13 mouse cellular contexts compared by ENCODE assay signal in genomic region chr2:126519872-126520581, GRCm38 (mm10). TPM values are rescaled to one million over a fixed set of nuclear protein-coding genes. Genes with fewer than 3 reads are reported as not detected.
A peak's percentile ranks its signal among the peaks of the same experiment; 100 is the strongest.
DNase-seq lines count a peak whose midpoint lies in the region; ATAC-seq and TF ChIP-seq lines count a peak whose summit lies in the region.
"Had no signal": no experiment of that assay in that cellular context is flagged by ENCODE, and none has a peak within 500 bp of the region (broad histone marks: within the 10 kb centered on the region; RNA-seq: fewer than 3 reads in every experiment).

No protein-coding gene starts in this region.

- no peak overlapping the region for H3K9ac ChIP-seq in MEL (ENCODE audit: control insufficient read depth, low read depth, low read length, poor library complexity, severe bottlenecking)
- no peak overlapping the region for H3K9ac ChIP-seq in midbrain, embryonic 13.5 days (replicated peaks)
- H3K9ac ChIP-seq in intestine, embryonic 15.5 days, result no peak overlapping the region
- H3K9ac ChIP-seq: heart, embryonic 15.5 days had no signal

- H3K27me3 ChIP-seq in MEL (ENCODE audit: control insufficient read depth in 1 of 2, insufficient read depth in 2 of 2, low read length in 2 of 2), result no peaks in the 10 kb centered on the region
- no peaks in the 10 kb centered on the region for H3K27me3 ChIP-seq in midbrain, embryonic 13.5 days
- no peaks in the 10 kb centered on the region for H3K27me3 ChIP-seq in intestine, embryonic 15.5 days (replicated peaks)
- H3K27me3 ChIP-seq: heart, embryonic 15.5 days had no signal

- no peak overlapping the region for H3K27ac ChIP-seq in MEL (ENCODE audit: control insufficient read depth, low read depth, low read length)
- H3K27ac ChIP-seq in midbrain, embryonic 13.5 days, result no peak overlapping the region
- no peak overlapping the region for H3K27ac ChIP-seq in intestine, embryonic 15.5 days
- H3K27ac ChIP-seq: gastrocnemius, adult 2 months; heart, embryonic 15.5 days; hindbrain, postnatal 0 days; left cerebral cortex, adult 2 months had no signal

- peak overlapping the region in 1 of 2 experiments; percentile 17; a peak in 1 of 4 replicates for H3K4me3 ChIP-seq in MEL (ENCODE audit: control insufficient read depth in 1 of 2, insufficient read depth in 1 of 2, low read depth in 2 of 2, low read length in 2 of 2)
- no peak overlapping the region for H3K4me3 ChIP-seq in midbrain, embryonic 13.5 days (replicated peaks)
- no peak overlapping the region for H3K4me3 ChIP-seq in intestine, embryonic 15.5 days (replicated peaks)
- H3K4me3 ChIP-seq: gastrocnemius, adult 2 months; heart, embryonic 15.5 days; left cerebral cortex, adult 2 months had no signal

- no peaks in the 10 kb centered on the region for H3K79me2 ChIP-seq in MEL (ENCODE audit: control insufficient read depth, insufficient read depth, low read length, poor library complexity)

- no peak overlapping the region for H3K4me2 ChIP-seq in midbrain, embryonic 13.5 days (replicated peaks)
- no peak overlapping the region for H3K4me2 ChIP-seq in intestine, embryonic 15.5 days (replicated peaks)
- H3K4me2 ChIP-seq: heart, embryonic 15.5 days had no signal

- no peak for ATAC-seq in midbrain, embryonic 13.5 days
- ATAC-seq in intestine, embryonic 15.5 days, result no peak

- TF ChIP-seq RAD21 in MEL (IDR thresholded peaks at IDR 0.05; ENCODE audit: low read depth, low read length), result no peak

- H3K9me3 ChIP-seq in MEL (replicated peaks; ENCODE audit: insufficient read depth, low read length), result no peaks in the 10 kb centered on the region
- no peaks in the 10 kb centered on the region for H3K9me3 ChIP-seq in midbrain, embryonic 13.5 days
- H3K9me3 ChIP-seq in intestine, embryonic 15.5 days, result no peaks in the 10 kb centered on the region
- H3K9me3 ChIP-seq: heart, embryonic 15.5 days had no signal

- H3K36me3 ChIP-seq in MEL (ENCODE audit: control insufficient read depth in 1 of 2, insufficient read depth in 2 of 2, low read length in 2 of 2), result peaks cover 0 to 4% of the 10 kb centered on the region in 2 experiments; a peak in 2 of 4 replicates
- no peaks in the 10 kb centered on the region for H3K36me3 ChIP-seq in midbrain, embryonic 13.5 days
- no peaks in the 10 kb centered on the region for H3K36me3 ChIP-seq in intestine, embryonic 15.5 days
- H3K36me3 ChIP-seq: heart, embryonic 15.5 days had no signal

- peak; percentile 19 to 24 for DNase-seq in layer of hippocampus, postnatal 10 days (ENCODE audit: low spot score in 2 of 2)
- DNase-seq in layer of hippocampus, postnatal 25 days (ENCODE audit: extremely low spot score in 1 of 2, low spot score in 1 of 2), result no peak
- DNase-seq in 3T3-L1 (ENCODE audit: low read depth, low spot score) (peak; percentile 49), MEL (ENCODE audit: low read depth, low spot score) (peak; percentile 64)
- peak; percentile 49 to 71 for DNase-seq in kidney, adult 8-10 months
- no peak for DNase-seq in embryo, embryonic 10 days (ENCODE audit: low spot score)
- DNase-seq: cerebellum, adult 9-11 months; gastrocnemius, adult 2 months had no signal

- peak in 1 of 2 experiments; percentile 35; a peak in 1 of 4 replicates for TF ChIP-seq EP300 in MEL (IDR thresholded peaks at IDR 0.05; ENCODE audit: low read depth in 1 of 2, low read length in 2 of 2)

- H3K4me1 ChIP-seq in MEL (ENCODE audit: control insufficient read depth in 1 of 2, insufficient read depth in 2 of 2, low read length in 2 of 2), result peaks cover 2 to 13% of the 10 kb centered on the region in 2 experiments
- H3K4me1 ChIP-seq in midbrain, embryonic 13.5 days (replicated peaks), result no peaks in the 10 kb centered on the region
- no peaks in the 10 kb centered on the region for H3K4me1 ChIP-seq in intestine, embryonic 15.5 days (replicated peaks)

- no peak for TF ChIP-seq POLR2A in MEL (IDR thresholded peaks at IDR 0.05; ENCODE audit: control insufficient read depth in 1 of 2, insufficient read depth in 1 of 2, low read depth in 1 of 2, low read length in 2 of 2, poor library complexity in 1 of 2)

- no peak for TF ChIP-seq CTCF in MEL (IDR thresholded peaks at IDR 0.05 in 2 of 3, conservative IDR thresholded peaks at IDR 0.05 in 1 of 3; ENCODE audit: control insufficient read depth in 1 of 3, insufficient read depth in 1 of 3, low read depth in 2 of 3, low read length in 3 of 3, poor library complexity in 1 of 3, severe bottlenecking in 1 of 3)

- WGBS in midbrain, embryonic 13.5 days, result 90% methylated on average over 11 of the region's 11 CpGs
- WGBS in intestine, embryonic 15.5 days, result 74% methylated on average over 11 of the region's 11 CpGs

TF ChIP-seq in MEL, 35 proteins besides CTCF, POLR2A, EP300 and RAD21:
- TF ChIP-seq GATA1 (IDR thresholded peaks at IDR 0.05; ENCODE audit: low read depth, low read length) (0 out of 2 replicates have a peak, but pooled peaks have one; percentile 17), RCOR1 (IDR thresholded peaks at IDR 0.05; ENCODE audit: low read depth, low read length) (peak; percentile 17; the same call in 1 of the 2 replicates), ETS1 (IDR thresholded peaks at IDR 0.05; ENCODE audit: low read depth, low read length) (peak; percentile 54; the same call in 1 of the 2 replicates), ZC3H11A (IDR thresholded peaks at IDR 0.05; ENCODE audit: low read depth, low read length) (no peak), USF1 (IDR thresholded peaks at IDR 0.05; ENCODE audit: low read depth, low read length) (peak; percentile 56; the same call in 1 of the 2 replicates), KAT2A (conservative IDR thresholded peaks at IDR 0.05; ENCODE audit: low read depth, low read length) (no peak), ELF1 (IDR thresholded peaks at IDR 0.05; ENCODE audit: low read depth, low read length) (no peak), TCF12 (IDR thresholded peaks at IDR 0.05; ENCODE audit: low read depth, low read length) (no peak), POLR2AphosphoS5 (IDR thresholded peaks at IDR 0.05; ENCODE audit: borderline replicate concordance, low read depth, low read length) (no peak)

RNA-seq across cellular contexts. Expression of gene Atp8b4, which starts 19.6 kb away (rescaled TPM):
- total RNA-seq in layer of hippocampus, postnatal 10 days (2021), result under 1 TPM in 1 of 2 experiments, not detected in 1; 0.21 TPM
- not detected for total RNA-seq in layer of hippocampus, postnatal 25 days (2021)
- not detected in 2 replicates for total RNA-seq in MEL (2012; rRNA removed)
- not detected for polyA plus RNA-seq in MEL (2012; ENCODE audit: insufficient read depth in 1 of 2, insufficient read length in 2 of 2, low read depth in 1 of 2, low replicate concordance in 2 of 2, missing spikeins in 1 of 2)
- polyA plus RNA-seq in midbrain, embryonic 13.5 days (2015; fragmentation: Nextera tagmentation; extraction: Ambion mirVana), result not detected in 2 replicates
- 0.27 and 0.29 TPM in 2 replicates for polyA plus RNA-seq in intestine, embryonic 15.5 days (2015; fragmentation: Nextera tagmentation; extraction: Ambion mirVana)
- polyA plus RNA-seq: hindbrain, postnatal 0 days had no signal

RNA-seq across cellular contexts. Expression of gene Slc27a2, which starts 32.2 kb away (rescaled TPM):
- 1 to 10 TPM; 6.2 to 7.0 TPM for total RNA-seq in layer of hippocampus, postnatal 10 days (2021)
- total RNA-seq in layer of hippocampus, postnatal 25 days (2021), result 10 to 100 TPM; 10.7 to 11.6 TPM
- total RNA-seq in MEL (2012; rRNA removed), result not detected in 2 replicates
- not detected for polyA plus RNA-seq in MEL (2012; ENCODE audit: insufficient read depth in 1 of 2, insufficient read length in 2 of 2, low read depth in 1 of 2, low replicate concordance in 2 of 2, missing spikeins in 1 of 2)
- polyA plus RNA-seq in midbrain, embryonic 13.5 days (2015; fragmentation: Nextera tagmentation; extraction: Ambion mirVana), result 6.0 and 6.5 TPM in 2 replicates
- 3.0 and 3.3 TPM in 2 replicates for polyA plus RNA-seq in intestine, embryonic 15.5 days (2015; fragmentation: Nextera tagmentation; extraction: Ambion mirVana)
- total RNA-seq: gastrocnemius, adult 2 months had no signal

Comparison
In these comparisons a context has a peak if more than half of its experiments do, and no peak if none do; other contexts are left out.
1. DNase-seq: peak in layer of hippocampus, postnatal 10 days (2 of 2), 3T3-L1 (single experiment), MEL (single experiment) and kidney, adult 8-10 months (2 of 2); none in layer of hippocampus, postnatal 25 days (0 of 2) and embryo, embryonic 10 days (single experiment).